ENCODE assay signal across 20 mouse cellular contexts in the genomic region with DNA sequence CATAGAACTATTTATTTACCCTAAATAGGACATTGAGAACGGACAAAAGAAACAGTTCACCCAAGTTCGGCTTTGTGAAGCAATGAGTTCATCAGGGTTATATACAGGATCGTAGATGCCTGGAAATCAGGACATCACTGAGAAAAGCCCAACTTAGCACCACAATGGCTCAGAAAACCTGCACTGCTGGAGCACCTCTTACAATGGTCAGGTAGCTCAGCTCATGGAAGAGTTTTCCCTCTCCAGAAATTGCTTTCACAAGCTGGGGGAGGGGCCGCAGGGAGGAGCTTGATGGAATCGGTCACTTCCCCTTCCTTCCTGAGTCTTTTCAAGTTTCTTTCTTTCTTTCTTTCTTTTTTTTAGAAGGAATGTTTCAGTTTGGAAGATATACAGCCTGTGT. TPM values are rescaled to one million over a fixed set of nuclear protein-coding genes. Genes with fewer than 3 reads are reported as not detected.
DNase-seq lines count a peak whose midpoint lies in the region; TF ChIP-seq lines count a peak whose summit lies in the region.
"Had no signal": no experiment of that assay in that cellular context is flagged by ENCODE, and none has a peak within 500 bp of the region (broad histone marks: within the 10 kb centered on the region; RNA-seq: fewer than 3 reads in every experiment).

No protein-coding gene starts in this region.

- no peaks in the 10 kb centered on the region for H3K9me3 ChIP-seq in ES-E14 (ENCODE audit: control insufficient read depth, insufficient read depth, low read depth, low read length)
- H3K9me3 ChIP-seq: embryonic facial prominence, embryonic 10.5 days; embryonic facial prominence, embryonic 12.5 days; forebrain, embryonic 13.5 days; forebrain, embryonic 15.5 days had no signal

- peaks cover 0 to 3% of the 10 kb centered on the region in 2 experiments; a peak in 1 of 4 replicates for H3K4me1 ChIP-seq in ES-E14 (ENCODE audit: control insufficient read depth in 2 of 2, insufficient read depth in 2 of 2, low read length in 2 of 2, poor library complexity in 1 of 2)
- H3K4me1 ChIP-seq: embryonic facial prominence, embryonic 10.5 days; embryonic facial prominence, embryonic 12.5 days; forebrain, embryonic 13.5 days; forebrain, embryonic 15.5 days had no signal

- H3K27ac ChIP-seq in ES-E14 (ENCODE audit: insufficient read depth, low read depth, low read length, poor library complexity, severe bottlenecking), result no peak overlapping the region
- H3K27ac ChIP-seq: embryonic facial prominence, embryonic 10.5 days; embryonic facial prominence, embryonic 12.5 days; forebrain, embryonic 13.5 days; forebrain, embryonic 15.5 days had no signal

- H3K9ac ChIP-seq in ES-E14 (ENCODE audit: insufficient read depth, low read depth, low read length, poor library complexity, severe bottlenecking), result no peak overlapping the region
- H3K9ac ChIP-seq: embryonic facial prominence, embryonic 12.5 days; forebrain, embryonic 13.5 days; forebrain, embryonic 15.5 days; forebrain, postnatal 0 days had no signal

- H3K36me3 ChIP-seq in ES-E14 (ENCODE audit: control insufficient read depth, insufficient read depth, low read length, poor library complexity, severe bottlenecking), result no peaks in the 10 kb centered on the region
- H3K36me3 ChIP-seq: embryonic facial prominence, embryonic 10.5 days; embryonic facial prominence, embryonic 12.5 days; forebrain, embryonic 15.5 days had no signal

- H3K4me3 ChIP-seq in ES-E14 (ENCODE audit: insufficient read depth in 1 of 2, low read depth in 1 of 2, low read length in 2 of 2, poor library complexity in 1 of 2, severe bottlenecking in 1 of 2), result peak overlapping the region in 1 of 2 experiments; percentile 0; a peak in 1 of 4 replicates
- H3K4me3 ChIP-seq: embryonic facial prominence, embryonic 10.5 days; embryonic facial prominence, embryonic 12.5 days; forebrain, embryonic 13.5 days; forebrain, embryonic 15.5 days had no signal

- peak; percentile 57 for DNase-seq in ES-CJ7 (ENCODE audit: low read depth, low spot score)
- peak; percentile 22 for DNase-seq in ES-E14 (ENCODE audit: low read depth, low spot score)
- DNase-seq in ZHBTc4 (ENCODE audit: low read depth, low spot score), result peak; percentile 59
- no peak for DNase-seq in thymus, postnatal 36 days
- DNase-seq in adipocyte (ENCODE audit: low spot score), result no peak
- DNase-seq: cerebellum, adult 11-12 months; cerebellum, adult 2 months; cerebellum, adult 9-10 months; cerebellum, postnatal 10 days; cerebellum, postnatal 25 days; forebrain, postnatal 0 days had no signal

- in situ Hi-C loops in ES-E14 (cut with MboI; ENCODE audit: low sequenced_read_pairs in 2 of 2, unreplicated experiment in 2 of 2), result no loop called here

TF ChIP-seq in ES-E14, 5 proteins besides CTCF, POLR2A, EP300 and RAD21:
- TF ChIP-seq ZC3H11A (IDR thresholded peaks at IDR 0.05; ENCODE audit: borderline replicate concordance, low read depth, low read length), result no peak
- TF ChIP-seq ZNF384 (IDR thresholded peaks at IDR 0.05; ENCODE audit: low read depth, low read length), result 0 out of 2 replicates have a peak, but pooled peaks have one; percentile 23

RNA-seq across cellular contexts. Expression of a gene that starts 52.0 kb away (rescaled TPM):
- 45.2 and 74.0 TPM in 2 replicates for total RNA-seq in ES-E14 (2012; rRNA removed)
- total RNA-seq: adrenal gland, adult 18-20 months; adrenal gland, adult 8-10 months; adrenal gland, postnatal 14 days; adrenal gland, postnatal 36 days; forebrain, postnatal 0 days; MEL had no signal

RNA-seq across cellular contexts. Expression of a gene that starts 56.5 kb away (rescaled TPM):
- not detected in 2 replicates for total RNA-seq in ES-E14 (2012; rRNA removed)
- total RNA-seq: adrenal gland, adult 18-20 months; adrenal gland, adult 8-10 months; adrenal gland, postnatal 14 days; adrenal gland, postnatal 36 days; forebrain, postnatal 0 days; MEL had no signal

Comparison
In these comparisons a context has a peak if more than half of its experiments do, and no peak if none do; other contexts are left out.
1. DNase-seq: peak in ES-CJ7 (single experiment), ES-E14 (single experiment) and ZHBTc4 (single experiment); none in thymus, postnatal 36 days (0 of 2) and adipocyte (single experiment).